Mouse (Mus musculus): ENCODE results near the gene Gm11111. TPM values are rescaled to one million over a fixed set of nuclear protein-coding genes. Genes with fewer than 3 reads are reported as not detected.

Gm11111 gene
- not detected in 2 replicates for polyA plus RNA-seq (2015; fragmentation: Nextera tagmentation; extraction: Ambion mirVana)

GRCm38 (mm10) chr5:98552395-98552794, at the start of gene Gm11111:
Gene Gm11111 (plus strand): TSS chr5:98552695.

Other genes starting within 250 kb of the Gm11111 start
- gene Cfap299, start 223.4 kb upstream of the Gm11111 start, polyA plus RNA-seq (2015; fragmentation: Nextera tagmentation; extraction: Ambion mirVana): 3.6 and 4.0 TPM in 2 replicates